Mouse (Mus musculus) lung, adult 2 months (tissue): ENCODE data around the gene Tnfsf11.

Experiments used
- CTCF ChIP-seq: fragments of 200-500 bp; IDR thresholded peaks from 2 replicates; pipeline ENCODE4 v1.5.1; 2011; ENCODE audit warnings: mild to moderate bottlenecking, low read length, control low read depth; ENCODE audit not compliant: insufficient read depth
- POLR2A ChIP-seq: fragments of 200-500 bp; IDR thresholded peaks from 2 replicates; pipeline ENCODE4 v1.6.1; 2011; ENCODE audit warnings: low read depth, mild to moderate bottlenecking, control low read depth, low read length, borderline replicate concordance; ENCODE audit errors: extremely low read depth

- TF ChIP-seq POLR2A (no peak), CTCF (no peak)
These were observed 68.5 kb downstream of the Tnfsf11 start for GRCm38 (mm10) chr14:78239346-78239745.
